Mouse (Mus musculus) hindbrain, embryonic 16.5 days (tissue): ENCODE data around the gene Aurkaip1. TPM values are rescaled to one million over a fixed set of nuclear protein-coding genes. Genes with fewer than 3 reads are reported as not detected.

ENCODE experiments used
- ATAC-seq: fragments of 200-750 bp; cut with Nextera tagmentation; 2 replicates; pipeline ENCODE4 v1.8.0; 2017; ENCODE audit warnings: moderate TSS enrichment, moderate library complexity
- H3K27ac ChIP-seq: fragments of 300-500 bp; sonication (generic); 2 replicates; pipeline ENCODE4 v1.5.1; 2014; ENCODE audit warnings: low read depth, mild to moderate bottlenecking, control low read depth, low read length, moderate library complexity
- H3K27me3 ChIP-seq: fragments of 300-500 bp; sonication (generic); replicated peaks from 2 replicates; pipeline ENCODE4 v1.6.1; 2014; ENCODE audit warnings: low read length; ENCODE audit not compliant: control insufficient read depth, insufficient read depth
- H3K36me3 ChIP-seq: fragments of 300-500 bp; sonication (generic); 2 replicates; pipeline ENCODE4 v1.6.1; 2014; ENCODE audit warnings: mild to moderate bottlenecking, low read length, moderate library complexity, mixed read lengths; ENCODE audit not compliant: control insufficient read depth, insufficient read depth
- H3K4me1 ChIP-seq: fragments of 300-500 bp; sonication (generic); 2 replicates; pipeline ENCODE4 v1.6.1; 2014; ENCODE audit warnings: low read depth, low read length; ENCODE audit not compliant: control insufficient read depth, insufficient read depth
- H3K4me2 ChIP-seq: fragments of 300-500 bp; sonication (generic); 2 replicates; pipeline ENCODE4 v1.6.1; 2014; ENCODE audit warnings: mild to moderate bottlenecking, low read length, control low read depth, moderate library complexity
- H3K4me3 ChIP-seq: fragments of 300-500 bp; sonication (generic); 2 replicates; pipeline ENCODE4 v1.5.1; 2014; ENCODE audit warnings: mild to moderate bottlenecking, low read length, control low read depth, moderate library complexity
- H3K9ac ChIP-seq: fragments of 300-500 bp; sonication (generic); 2 replicates; pipeline ENCODE4 v1.6.1; 2014; ENCODE audit warnings: low read depth, mild to moderate bottlenecking, control low read depth, low read length, moderate library complexity
- H3K9me3 ChIP-seq: fragments of 300-500 bp; sonication (generic); 2 replicates; pipeline ENCODE4 v1.6.1; 2014; ENCODE audit warnings: mild to moderate bottlenecking, low read length, moderate library complexity; ENCODE audit not compliant: control insufficient read depth
- WGBS: fragments of 180-500 bp; shearing (Covaris S2); extraction: QIAGEN DNeasy Blood & Tissue Kit; methylation state at CpG from one replicate; pipeline ENCODE4 v1.1.7; 2014; 5-methylcytosine and 5-hydroxymethylcytosine counted together
- polyA plus RNA-seq: library from polyadenylated mRNA; unstranded; fragments of >200 nt; fragmentation: Nextera tagmentation; extraction: Ambion mirVana; gene quantifications from 2 replicates; pipeline ENCODE4 v1.2.1, GENCODE M21; 2015

Gene Aurkaip1
- polyA plus RNA-seq, 1 experiment from 2014 or later: 143 TPM

- Histone ChIP-seq H3K9ac (no peak overlapping the region), H3K36me3 (no peaks in the 10 kb centered on the region; the same call in 1 of the 2 replicates), H3K27ac (no peak overlapping the region), H3K4me2 (no peak overlapping the region), H3K27me3 (no peaks in the 10 kb centered on the region), H3K9me3 (no peaks in the 10 kb centered on the region), H3K4me1 (peaks cover 27% of the 10 kb centered on the region), H3K4me3 (no peak overlapping the region)
- 89% methylated on average over 11 of the region's 11 CpGs for WGBS
- no peak for ATAC-seq
Measured at GRCm38 (mm10) chr4:155837404-155838010, 6.4 kb downstream of the Aurkaip1 start.

GRCm38 (mm10) chr4:155838187-155839153, 7.4 kb downstream of the Aurkaip1 start:
- Histone ChIP-seq H3K4me1 (peaks cover 17% of the 10 kb centered on the region), H3K27me3 (no peaks in the 10 kb centered on the region), H3K27ac (peak overlapping the region; percentile 35; the same call in 1 of the 2 replicates), H3K9ac (no peak overlapping the region), H3K9me3 (no peaks in the 10 kb centered on the region), H3K4me2 (no peak overlapping the region), H3K36me3 (no peaks in the 10 kb centered on the region), H3K4me3 (no peak overlapping the region)
- ATAC-seq: no peak
- WGBS: 57% methylated on average over 8 of the region's 8 CpGs

GRCm38 (mm10) chr4:155839483-155839910, 8.4 kb downstream of the Aurkaip1 start, which contains the start of gene Mxra8:
TSS of gene Mxra8 (plus strand) at chr4:155839680.
- no peaks in the 10 kb centered on the region for H3K27me3 ChIP-seq
- 3% methylated on average over 16 of the region's 16 CpGs for WGBS
- peak; percentile 63 for ATAC-seq
- no peaks in the 10 kb centered on the region for H3K36me3 ChIP-seq
- H3K4me1 ChIP-seq: peaks cover 9% of the 10 kb centered on the region; the same call in 1 of the 2 replicates
- H3K9me3 ChIP-seq: no peaks in the 10 kb centered on the region
- peak within 1 kb of the TSS; percentile 65 for H3K4me2 ChIP-seq
- H3K9ac ChIP-seq: peak within 1 kb of the TSS; percentile 36; the same call in 1 of the 2 replicates
- H3K27ac ChIP-seq: peak within 1 kb of the TSS; percentile 35; the same call in 1 of the 2 replicates
- peak within 1 kb of the TSS; percentile 37 for H3K4me3 ChIP-seq

- Histone ChIP-seq H3K9ac (peak overlapping the region; percentile 61), H3K4me1 (peaks cover 9% of the 10 kb centered on the region; the same call in 1 of the 2 replicates), H3K4me3 (peak overlapping the region; percentile 37), H3K4me2 (peak overlapping the region; percentile 65), H3K36me3 (no peaks in the 10 kb centered on the region), H3K9me3 (no peaks in the 10 kb centered on the region), H3K27me3 (no peaks in the 10 kb centered on the region), H3K27ac (0 out of 2 replicates have a peak overlapping the region, but pooled peaks have one; percentile 13)
- WGBS: 9% methylated on average over 8 of the region's 8 CpGs
- ATAC-seq: no peak
Measured at GRCm38 (mm10) chr4:155840076-155841002, 9.3 kb downstream of the Aurkaip1 start.

- ATAC-seq: peak; percentile 46; the same call in 1 of the 2 replicates
Measured at GRCm38 (mm10) chr4:155841003-155841454, 10.0 kb downstream of the Aurkaip1 start.

GRCm38 (mm10) chr4:155841651-155842270, 10.7 kb downstream of the Aurkaip1 start:
- Histone ChIP-seq H3K9ac (0 out of 2 replicates have a peak overlapping the region, but pooled peaks have one; percentile 23), H3K4me3 (no peak overlapping the region), H3K27ac (no peak overlapping the region), H3K9me3 (no peaks in the 10 kb centered on the region), H3K4me2 (peak overlapping the region; percentile 65; the same call in 1 of the 2 replicates), H3K36me3 (no peaks in the 10 kb centered on the region), H3K4me1 (peaks cover 13% of the 10 kb centered on the region), H3K27me3 (no peaks in the 10 kb centered on the region)
- WGBS: 38% methylated on average over 38 of the region's 38 CpGs
- no peak for ATAC-seq

More at GRCm38 (mm10) chr4:155841003-155841454, 10.0 kb downstream of the Aurkaip1 start:
- Histone ChIP-seq H3K27ac (no peak overlapping the region), H3K4me3 (peak overlapping the region; percentile 37), H3K36me3 (no peaks in the 10 kb centered on the region), H3K27me3 (no peaks in the 10 kb centered on the region), H3K4me2 (peak overlapping the region; percentile 65), H3K9ac (peak overlapping the region; percentile 61), H3K9me3 (no peaks in the 10 kb centered on the region), H3K4me1 (peaks cover 9% of the 10 kb centered on the region; the same call in 1 of the 2 replicates)
- 2% methylated on average over 32 of the region's 32 CpGs for WGBS

GRCm38 (mm10) chr4:155843231-155843630, 12.2 kb downstream of the Aurkaip1 start:
- ATAC-seq: no peak
- Histone ChIP-seq H3K27me3 (no peaks in the 10 kb centered on the region), H3K9ac (no peak overlapping the region), H3K4me3 (no peak overlapping the region), H3K9me3 (no peaks in the 10 kb centered on the region), H3K4me1 (peaks cover 18% of the 10 kb centered on the region), H3K36me3 (no peaks in the 10 kb centered on the region), H3K27ac (no peak overlapping the region), H3K4me2 (no peak overlapping the region)
- WGBS: 91% methylated on average over 5 of the region's 5 CpGs
